Mouse (Mus musculus): ENCODE measurements around the gene Fbxo48. TPM values are rescaled to one million over a fixed set of nuclear protein-coding genes. Genes with fewer than 3 reads are reported as not detected.

The Fbxo48 gene
- total RNA-seq, 2 experiments from 2014 or later: 1.1 to 1.7 TPM

Other genes starting within 250 kb of the Fbxo48 start
- gene Egfr, start 199.2 kb upstream of the Fbxo48 start, total RNA-seq (2021): 10 to 100 TPM; 14.2 to 15.2 TPM
- gene Cnrip1, start 100.2 kb downstream of the Fbxo48 start, total RNA-seq (2021): 100 to 1,000 TPM; 151 to 156 TPM
- 1 to 10 TPM; 4.5 to 5.5 TPM for gene Plek, start 101.0 kb downstream of the Fbxo48 start, total RNA-seq (2021)
- gene Ppp3r1, start 207.9 kb downstream of the Fbxo48 start, total RNA-seq (2021): 100 to 1,000 TPM; 697 to 717 TPM
- 1 to 10 TPM; 6.0 to 6.8 TPM for gene Wdr92, start 230.7 kb downstream of the Fbxo48 start, total RNA-seq (2021)

Data from left cerebral cortex, postnatal 14 days (tissue).